Mouse (Mus musculus): ENCODE measurements around the gene Dpm3.

DNA sequence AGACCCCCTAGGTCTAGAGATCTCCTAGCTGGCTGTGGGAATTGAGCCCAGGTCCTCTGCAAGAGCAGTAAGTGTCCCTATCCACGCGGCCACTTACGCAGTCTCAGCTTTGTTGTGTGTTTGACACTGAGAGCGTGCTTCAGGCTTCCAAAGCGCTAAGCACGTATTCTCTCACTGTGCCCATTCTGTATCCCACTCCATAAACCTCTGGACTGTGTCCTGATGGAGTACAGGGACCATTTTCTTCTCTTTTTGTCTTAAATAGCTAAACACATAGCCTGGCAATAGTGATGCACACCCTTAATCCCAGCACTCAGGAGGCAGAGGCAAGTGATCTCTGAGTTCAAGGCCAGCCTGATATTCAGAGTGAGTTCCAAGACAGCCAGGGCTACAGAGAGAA is 39.8 kb downstream of the Dpm3 start:
- TF ChIP-seq GATA1 (IDR thresholded peaks at IDR 0.05; ENCODE audit: low read length): no peak
- TF ChIP-seq TAL1 (IDR thresholded peaks at IDR 0.05; ENCODE audit: low read length): no peak
